Mouse (Mus musculus) cortical plate, adult 2 months (tissue): ENCODE results near the gene Iqcm.

Source experiments
- CTCF ChIP-seq: fragments of 200-500 bp; IDR thresholded peaks from 2 replicates; pipeline ENCODE4 v1.5.1; 2011; ENCODE audit warnings: mild to moderate bottlenecking, control low read depth, low read length; ENCODE audit not compliant: insufficient read depth; ENCODE audit errors: extremely low read depth
- POLR2A ChIP-seq: fragments of 200-500 bp; IDR thresholded peaks from 2 replicates; pipeline ENCODE4 v1.6.1; 2011; ENCODE audit warnings: mild to moderate bottlenecking, low read length, control low read depth; ENCODE audit not compliant: insufficient read depth; ENCODE audit errors: extremely low read depth

GRCm38 (mm10) chr8:75476756-75477155 is 28.3 kb downstream of the Iqcm start:
- TF ChIP-seq POLR2A (no peak), CTCF (no peak)
